ENCODE assay signal across 18 mouse cellular contexts in the genomic region with DNA sequence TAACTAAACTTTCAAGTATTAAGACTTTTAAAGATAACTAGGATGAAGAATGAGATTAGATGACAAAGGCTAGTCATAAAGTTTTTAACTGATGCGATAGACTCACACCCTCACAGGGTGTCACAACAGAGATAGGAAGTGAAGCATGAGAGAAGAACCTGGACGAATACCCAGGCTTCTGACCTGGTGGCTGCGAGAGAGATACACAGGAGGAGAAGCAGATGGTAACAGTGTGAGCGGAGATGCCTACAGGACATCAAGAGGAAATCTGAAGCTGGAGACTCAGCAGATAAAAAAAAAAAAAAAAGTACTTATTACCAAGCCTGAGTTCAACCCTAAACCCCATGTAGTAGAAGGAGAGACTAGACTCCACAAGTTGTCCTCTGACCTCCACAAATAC. TPM values are rescaled to one million over a fixed set of nuclear protein-coding genes. Genes with fewer than 3 reads are reported as not detected.
DNase-seq lines count a peak whose midpoint lies in the region; TF ChIP-seq lines count a peak whose summit lies in the region.
"Had no signal": no experiment of that assay in that cellular context is flagged by ENCODE, and none has a peak within 500 bp of the region (broad histone marks: within the 10 kb centered on the region; RNA-seq: fewer than 3 reads in every experiment).

No protein-coding gene starts in this region.

- no peak for TF ChIP-seq POLR2A in cerebellum, adult 2 months (IDR thresholded peaks at IDR 0.05; ENCODE audit: borderline replicate concordance, insufficient read depth, low read length)

- H3K27me3 ChIP-seq in cerebellum, adult 2 months (ENCODE audit: control insufficient read depth, insufficient read depth, low read length): no peaks in the 10 kb centered on the region
- H3K27me3 ChIP-seq: CH12.LX; forebrain, embryonic 13.5 days; heart, embryonic 13.5 days; hindbrain, embryonic 15.5 days had no signal

- WGBS in cerebellum, adult 2 months: 8% methylated on average over 4 of the region's 4 CpGs

- no peak overlapping the region for H3K27ac ChIP-seq in cerebellum, adult 2 months (ENCODE audit: insufficient read depth, low read length)
- H3K27ac ChIP-seq: embryonic facial prominence, embryonic 10.5 days; forebrain, embryonic 13.5 days; heart, embryonic 13.5 days; hindbrain, embryonic 15.5 days had no signal

- TF ChIP-seq CTCF in cerebellum, adult 2 months (IDR thresholded peaks at IDR 0.05; ENCODE audit: borderline replicate concordance, insufficient read depth, low read depth, low read length): no peak

- peak; percentile 44 for DNase-seq in cerebellum, adult 11 months
- peak; percentile 51 to 87 for DNase-seq in cerebellum, adult 2 months
- peak; percentile 56 to 64 for DNase-seq in cerebellum, postnatal 10 days
- DNase-seq in liver: no peak
- no peak for DNase-seq in layer of hippocampus, adult 11-12 months (ENCODE audit: low spot score)
- DNase-seq in right cerebral cortex, adult 2 months (ENCODE audit: low spot score in 2 of 2): no peak
- DNase-seq: adrenal gland, postnatal 14 days; forebrain, postnatal 0 days; gastrocnemius, postnatal 25 days; heart, adult 11 months; heart, postnatal 36 days had no signal

- no peak overlapping the region for H3K4me3 ChIP-seq in cerebellum, adult 2 months (replicated peaks; ENCODE audit: insufficient read depth, low read depth, low read length)
- H3K4me3 ChIP-seq: embryonic facial prominence, embryonic 10.5 days; forebrain, embryonic 13.5 days; heart, embryonic 13.5 days; hindbrain, embryonic 15.5 days had no signal

- no peaks in the 10 kb centered on the region for H3K4me1 ChIP-seq in cerebellum, adult 2 months (ENCODE audit: control insufficient read depth, insufficient read depth, low read length)
- H3K4me1 ChIP-seq: forebrain, embryonic 13.5 days; heart, embryonic 13.5 days; hindbrain, embryonic 15.5 days had no signal

RNA-seq across cellular contexts. Expression of a gene that starts 9.5 kb away (rescaled TPM):
- polyA plus RNA-seq in cerebellum, adult 2 months (2012; rRNA removed): 1.1 and 2.4 TPM in 2 replicates
- polyA plus RNA-seq: heart, postnatal 0 days; Patski had no signal

RNA-seq across cellular contexts. Expression of a gene that starts 38.7 kb away (rescaled TPM):
- polyA plus RNA-seq in cerebellum, adult 2 months (2012; rRNA removed): 106 and 110 TPM in 2 replicates

Comparison
In these comparisons a context has a peak if more than half of its experiments do, and no peak if none do; other contexts are left out.
1. DNase-seq: peak in cerebellum, adult 11 months (single experiment), cerebellum, adult 2 months (2 of 2) and cerebellum, postnatal 10 days (2 of 2); none in liver (single experiment), layer of hippocampus, adult 11-12 months (single experiment) and right cerebral cortex, adult 2 months (0 of 2).